Mouse (Mus musculus) adrenal gland, adult 8-10 months (tissue): Measurements from ENCODE around the gene Rcbtb2. TPM values are rescaled to one million over a fixed set of nuclear protein-coding genes. Genes with fewer than 3 reads are reported as not detected.
"Not testable (repeated sequence)": the region's sequence is repeated elsewhere in the genome, so short reads cannot be mapped to it uniquely, and the experiment has no call there.

Source experiments
- DNase-seq: peaks from one replicate; pipeline ENCODE4 v3.0.0; 2022
- total RNA-seq, 4 experiments: library from RNA; stranded (reverse); gene quantifications; 2 replicates each; pipeline ENCODE4 v1.2.4; 2022

Rcbtb2 gene
- 10 to 100 TPM; 30.0 to 45.1 (median 35.5) TPM for total RNA-seq

GRCm38 (mm10) chr14:73122923-73123278 lies at the start of gene Rcbtb2:
Gene Rcbtb2 (plus strand): TSS chr14:73123037.
- DNase-seq = no peak

- no peak for DNase-seq
Observed at GRCm38 (mm10) chr14:73083563-73083962, 39.3 kb upstream of the Rcbtb2 start.

GRCm38 (mm10) chr14:73086425-73086824 lies 36.4 kb upstream of the Rcbtb2 start:
- no peak for DNase-seq

- DNase-seq = no peak
Observed at GRCm38 (mm10) chr14:73087247-73087646, 35.6 kb upstream of the Rcbtb2 start.

- no peak for DNase-seq
Observed at GRCm38 (mm10) chr14:73087746-73088145, 35.1 kb upstream of the Rcbtb2 start.

- DNase-seq = no peak
Observed at GRCm38 (mm10) chr14:73088224-73088623, 34.6 kb upstream of the Rcbtb2 start.

GRCm38 (mm10) chr14:73092871-73093270 lies 30.0 kb upstream of the Rcbtb2 start:
- no peak for DNase-seq

- DNase-seq = no peak
Observed at GRCm38 (mm10) chr14:73094802-73095550, 27.9 kb upstream of the Rcbtb2 start.

GRCm38 (mm10) chr14:73098677-73099387 lies 24.0 kb upstream of the Rcbtb2 start:
- DNase-seq = no peak

GRCm38 (mm10) chr14:73102270-73102865 lies 20.5 kb upstream of the Rcbtb2 start:
- DNase-seq = no peak

- not testable (repeated sequence) for DNase-seq
Observed at GRCm38 (mm10) chr14:73102986-73103385, 19.9 kb upstream of the Rcbtb2 start.

- no peak for DNase-seq
Observed at GRCm38 (mm10) chr14:73104913-73105312, 17.9 kb upstream of the Rcbtb2 start.

GRCm38 (mm10) chr14:73105407-73106185 lies 17.2 kb upstream of the Rcbtb2 start:
- no peak for DNase-seq

GRCm38 (mm10) chr14:73106234-73106711 lies 16.6 kb upstream of the Rcbtb2 start:
- DNase-seq = no peak

GRCm38 (mm10) chr14:73106957-73107356 lies 15.9 kb upstream of the Rcbtb2 start:
- DNase-seq = no peak

- no peak for DNase-seq
Observed at GRCm38 (mm10) chr14:73107371-73107770, 15.5 kb upstream of the Rcbtb2 start.

GRCm38 (mm10) chr14:73107952-73108351 lies 14.9 kb upstream of the Rcbtb2 start:
- no peak for DNase-seq

GRCm38 (mm10) chr14:73110682-73111081 lies 12.2 kb upstream of the Rcbtb2 start:
- DNase-seq = no peak

- no peak for DNase-seq
Observed at GRCm38 (mm10) chr14:73111091-73111490, 11.7 kb upstream of the Rcbtb2 start.

GRCm38 (mm10) chr14:73112186-73112840 lies 10.5 kb upstream of the Rcbtb2 start:
- no peak for DNase-seq

- not testable (repeated sequence) for DNase-seq
Observed at GRCm38 (mm10) chr14:73114952-73115351, 7.9 kb upstream of the Rcbtb2 start.

GRCm38 (mm10) chr14:73116301-73116700 lies 6.5 kb upstream of the Rcbtb2 start:
- DNase-seq = no peak
